Mouse (Mus musculus) megakaryocyte, embryonic 14.5 days (primary cell): ENCODE data around the gene Ngdn.

ENCODE experiments used
- FLI1 ChIP-seq: IDR thresholded peaks from 2 replicates; pipeline ENCODE4 v1.6.1; 2012; ENCODE audit warnings: low read length, inconsistent platforms, mixed read lengths
- GATA1 ChIP-seq: IDR thresholded peaks from 3 replicates; pipeline ENCODE4 v1.6.1; 2012; ENCODE audit warnings: mixed read lengths, low read length, inconsistent platforms, borderline replicate concordance

GRCm38 (mm10) chr14:55005506-55005905 is 9.7 kb upstream of the Ngdn start:
- no peak for TF ChIP-seq GATA1
- TF ChIP-seq FLI1, result no peak
